Mouse (Mus musculus) heart, embryonic 16.5 days (tissue): ENCODE data around the gene Gpr89. TPM values are rescaled to one million over a fixed set of nuclear protein-coding genes. Genes with fewer than 3 reads are reported as not detected.

Experiments
- ATAC-seq: fragments of 200-750 bp; cut with Nextera tagmentation; replicated peaks from 2 replicates; pipeline ENCODE4 v1.8.0; 2017; ENCODE audit warnings: moderate number of reproducible peaks; ENCODE audit not compliant: insufficient read depth, low FRiP score; ENCODE audit errors: extremely low read depth
- H3K27ac ChIP-seq: fragments of 300-500 bp; sonication (generic); 2 replicates; pipeline ENCODE4 v1.5.1; 2014; ENCODE audit warnings: mild to moderate bottlenecking, low read length, control low read depth, moderate library complexity
- H3K27me3 ChIP-seq: fragments of 300-500 bp; sonication (generic); 2 replicates; pipeline ENCODE4 v1.6.1; 2014; ENCODE audit warnings: low read length, mixed read lengths; ENCODE audit not compliant: control insufficient read depth, insufficient read depth
- H3K36me3 ChIP-seq: fragments of 300-500 bp; sonication (generic); 2 replicates; pipeline ENCODE4 v1.6.1; 2014; ENCODE audit not compliant: control insufficient read depth, insufficient read depth
- H3K4me1 ChIP-seq: fragments of 300-500 bp; sonication (generic); 2 replicates; pipeline ENCODE4 v1.6.1; 2014; ENCODE audit warnings: low read length, mixed read lengths; ENCODE audit not compliant: control insufficient read depth, insufficient read depth
- H3K4me2 ChIP-seq: fragments of 300-500 bp; sonication (generic); 2 replicates; pipeline ENCODE4 v1.6.1; 2014; ENCODE audit warnings: low read depth, mild to moderate bottlenecking, control low read depth, low read length
- H3K4me3 ChIP-seq: fragments of 300-500 bp; sonication (generic); 2 replicates; pipeline ENCODE4 v1.5.1; 2014; ENCODE audit warnings: mild to moderate bottlenecking, control low read depth, low read length
- H3K9ac ChIP-seq: fragments of 300-500 bp; sonication (generic); 2 replicates; pipeline ENCODE4 v1.6.1; 2014; ENCODE audit warnings: low read length, control low read depth
- H3K9me3 ChIP-seq: fragments of 300-500 bp; sonication (generic); replicated peaks from 2 replicates; pipeline ENCODE4 v1.6.1; 2016; ENCODE audit warnings: low read length; ENCODE audit not compliant: control insufficient read depth
- WGBS: fragments of 180-500 bp; shearing (Covaris S2); extraction: QIAGEN DNeasy Blood & Tissue Kit; methylation state at CpG from one replicate; pipeline ENCODE4 v1.1.7; 2014; 5-methylcytosine and 5-hydroxymethylcytosine counted together
- polyA plus RNA-seq: library from polyadenylated mRNA; unstranded; fragments of >200 nt; fragmentation: Nextera tagmentation; extraction: Ambion mirVana; gene quantifications from 2 replicates; pipeline ENCODE4 v1.2.1, GENCODE M21; 2015

The Gpr89 gene
- 26.1 and 28.4 TPM in 2 replicates for polyA plus RNA-seq

GRCm38 (mm10) chr3:96904851-96905541 is at the start of gene Gpr89:
TSS of gene Gpr89 (minus strand) at chr3:96905346.
- Histone ChIP-seq H3K9me3 (no peaks in the 10 kb centered on the region), H3K27ac (no peak within 1 kb of the TSS), H3K4me3 (peak within 1 kb of the TSS; percentile 92), H3K4me1 (peaks cover 9% of the 10 kb centered on the region), H3K9ac (peak within 1 kb of the TSS; percentile 90), H3K27me3 (peaks cover 5% of the 10 kb centered on the region), H3K4me2 (peak within 1 kb of the TSS; percentile 81), H3K36me3 (no peaks in the 10 kb centered on the region)
- WGBS: under 1% methylated on average over 40 of the region's 40 CpGs
- peak; percentile 94 for ATAC-seq

GRCm38 (mm10) chr3:96953489-96954233 is 48.5 kb upstream of the Gpr89 start:
- 27% methylated on average over 14 of the region's 14 CpGs for WGBS
- peak overlapping the region; percentile 51 for H3K4me2 ChIP-seq
- peak overlapping the region; percentile 62 for H3K27ac ChIP-seq
- H3K9me3 ChIP-seq: no peaks in the 10 kb centered on the region
- H3K4me1 ChIP-seq: peaks cover 16% of the 10 kb centered on the region
- peak overlapping the region; percentile 13 for H3K4me3 ChIP-seq
- ATAC-seq: peak; percentile 85
- H3K9ac ChIP-seq: peak overlapping the region; percentile 35; the same call in 1 of the 2 replicates
- no peaks in the 10 kb centered on the region for H3K36me3 ChIP-seq
- H3K27me3 ChIP-seq: no peaks in the 10 kb centered on the region

DNA sequence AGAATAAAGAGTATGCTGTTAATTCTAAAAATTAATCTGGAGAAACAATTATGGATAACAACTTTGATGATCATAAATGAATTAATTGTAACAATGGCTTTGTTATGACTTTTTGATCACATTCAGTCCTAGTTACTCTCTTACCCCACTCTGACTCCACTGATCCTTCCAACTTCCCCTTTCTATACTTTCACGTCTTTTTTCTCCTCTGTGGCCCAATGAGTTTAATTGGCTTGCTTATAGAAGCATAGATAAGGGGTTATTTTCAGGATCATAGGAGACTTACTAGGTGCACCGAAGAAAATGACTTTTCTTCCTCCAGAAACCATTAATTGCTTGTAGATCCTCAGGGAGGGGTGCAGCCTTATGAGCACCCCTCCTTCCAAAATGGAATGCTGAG is 37.6 kb upstream of the Gpr89 start:
- H3K36me3 ChIP-seq: no peaks in the 10 kb centered on the region
- 88% methylated on average over 2 of the region's 2 CpGs for WGBS
- H3K27me3 ChIP-seq: no peaks in the 10 kb centered on the region
- no peak overlapping the region for H3K27ac ChIP-seq
- 0 out of 2 replicates have a peak, but pooled peaks cover 5% of the 10 kb centered on the region for H3K9me3 ChIP-seq
- H3K4me3 ChIP-seq: no peak overlapping the region
- no peak for ATAC-seq
- H3K4me1 ChIP-seq: 0 out of 2 replicates have a peak, but pooled peaks cover 2% of the 10 kb centered on the region
- H3K9ac ChIP-seq: no peak overlapping the region
- H3K4me2 ChIP-seq: no peak overlapping the region

- Histone ChIP-seq H3K9ac (no peak overlapping the region), H3K4me2 (peak overlapping the region; percentile 34; the same call in 1 of the 2 replicates), H3K36me3 (no peaks in the 10 kb centered on the region), H3K4me3 (no peak overlapping the region), H3K9me3 (0 out of 2 replicates have a peak, but pooled peaks cover 5% of the 10 kb centered on the region), H3K27me3 (no peaks in the 10 kb centered on the region), H3K4me1 (0 out of 2 replicates have a peak, but pooled peaks cover 2% of the 10 kb centered on the region), H3K27ac (no peak overlapping the region)
- peak; percentile 80; the same call in 1 of the 2 replicates for ATAC-seq
- WGBS: 9% methylated on average over 11 of the region's 11 CpGs
Measured at GRCm38 (mm10) chr3:96938738-96939137, 33.6 kb upstream of the Gpr89 start.

DNA sequence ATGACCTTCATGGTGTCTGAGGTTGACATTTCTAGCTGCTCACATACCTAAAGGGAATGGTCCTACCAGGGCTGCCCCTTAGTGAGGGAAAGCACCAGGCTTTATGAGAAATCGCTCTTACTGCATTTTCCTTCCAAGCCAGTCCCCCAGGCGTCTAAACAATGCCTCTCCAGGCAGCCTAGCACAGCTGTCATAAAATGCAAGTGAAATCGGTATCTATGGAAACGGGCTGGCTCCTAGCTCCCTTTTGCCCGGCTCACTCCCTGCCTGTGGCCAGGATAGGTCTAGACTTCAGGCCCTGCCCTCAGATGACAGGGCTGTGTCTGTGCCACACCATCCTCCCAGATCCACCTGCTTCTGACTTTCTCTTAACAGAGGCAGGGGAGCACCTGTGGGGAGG is 32.5 kb upstream of the Gpr89 start:
- no peak for ATAC-seq
- Histone ChIP-seq H3K4me1 (0 out of 2 replicates have a peak, but pooled peaks cover 2% of the 10 kb centered on the region), H3K4me2 (no peak overlapping the region), H3K9ac (no peak overlapping the region), H3K36me3 (no peaks in the 10 kb centered on the region), H3K27me3 (no peaks in the 10 kb centered on the region), H3K9me3 (no peaks in the 10 kb centered on the region), H3K27ac (no peak overlapping the region), H3K4me3 (no peak overlapping the region)
- 52% methylated on average over 5 of the region's 5 CpGs for WGBS

DNA sequence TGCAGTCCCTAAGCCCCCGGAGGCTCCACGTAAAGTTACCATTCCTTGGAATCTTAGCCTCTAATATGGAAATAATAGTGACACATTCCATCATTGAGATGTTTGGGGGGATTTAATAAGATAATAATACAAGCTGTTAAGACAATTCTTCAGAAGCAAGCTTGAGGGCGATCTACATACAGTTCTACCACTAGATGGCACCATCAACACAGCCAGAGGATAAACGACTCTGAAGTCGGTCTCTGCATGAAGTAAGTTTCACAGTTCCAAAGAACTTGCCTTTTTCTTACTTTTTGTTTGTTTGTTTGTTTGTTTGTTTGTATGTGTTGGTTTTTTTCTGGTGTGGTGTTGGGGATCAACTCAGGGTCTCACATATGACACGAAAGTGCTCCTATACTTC is 31.1 kb upstream of the Gpr89 start:
- no peak overlapping the region for H3K9ac ChIP-seq
- no peak for ATAC-seq
- no peak overlapping the region for H3K4me3 ChIP-seq

GRCm38 (mm10) chr3:96931261-96931681 is 26.1 kb upstream of the Gpr89 start:
- no peak overlapping the region for H3K4me3 ChIP-seq
- no peak overlapping the region; the same call in 1 of the 2 replicates for H3K27ac ChIP-seq
- ATAC-seq: 0 out of 2 replicates have a peak, but pooled peaks have one; percentile 41
- peak overlapping the region; percentile 42 for H3K4me2 ChIP-seq
- 19% methylated on average over 5 of the region's 5 CpGs for WGBS
- H3K4me1 ChIP-seq: peaks cover 8% of the 10 kb centered on the region; the same call in 1 of the 2 replicates
- peak overlapping the region; percentile 35; the same call in 1 of the 2 replicates for H3K9ac ChIP-seq
- no peaks in the 10 kb centered on the region for H3K36me3 ChIP-seq
- H3K9me3 ChIP-seq: no peaks in the 10 kb centered on the region
- H3K27me3 ChIP-seq: no peaks in the 10 kb centered on the region

More for the DNA sequence above, 31.1 kb upstream of the Gpr89 start:
- 6% methylated on average over 6 of the region's 6 CpGs for WGBS
- H3K9me3 ChIP-seq: no peaks in the 10 kb centered on the region
- H3K4me2 ChIP-seq: no peak overlapping the region
- no peaks in the 10 kb centered on the region for H3K27me3 ChIP-seq
- peaks cover 4% of the 10 kb centered on the region; the same call in 1 of the 2 replicates for H3K4me1 ChIP-seq
- H3K27ac ChIP-seq: no peak overlapping the region
- no peaks in the 10 kb centered on the region for H3K36me3 ChIP-seq

DNA sequence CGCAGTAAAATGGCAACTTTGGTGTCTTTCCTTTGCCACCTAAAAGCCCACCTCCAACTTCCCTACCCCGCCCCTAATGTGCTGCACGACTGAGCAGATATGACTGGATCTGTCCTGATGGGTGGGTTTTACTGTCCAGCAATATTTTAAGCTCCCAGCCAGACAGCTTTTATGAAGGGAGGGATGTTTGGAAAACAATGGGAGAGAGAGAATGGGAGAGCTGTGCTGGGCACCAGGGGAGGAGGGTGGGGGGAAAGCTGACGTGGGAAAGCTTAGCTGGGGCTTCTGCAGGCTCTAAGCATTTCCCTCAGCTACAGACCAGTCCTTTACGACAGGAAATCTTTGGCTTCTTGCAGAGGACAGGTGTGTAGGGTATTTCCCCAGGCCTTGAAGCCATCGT is 20.8 kb upstream of the Gpr89 start, which contains the start of gene Gja8:
Gene Gja8 (minus strand): TSS at position 101 of the 400 bp plus-strand sequence.
- H3K27ac ChIP-seq: no peak within 1 kb of the TSS
- 58% methylated on average over 6 of the region's 6 CpGs for WGBS

More for the DNA sequence above, 20.8 kb upstream of the Gpr89 start, which contains the start of gene Gja8:
- H3K4me3 ChIP-seq: no peak within 1 kb of the TSS
- H3K36me3 ChIP-seq: no peaks in the 10 kb centered on the region
- H3K27me3 ChIP-seq: no peaks in the 10 kb centered on the region
- no peak within 1 kb of the TSS for H3K4me2 ChIP-seq
- no peak within 1 kb of the TSS for H3K9ac ChIP-seq
- H3K9me3 ChIP-seq: no peaks in the 10 kb centered on the region
- peaks cover 3% of the 10 kb centered on the region; the same call in 1 of the 2 replicates for H3K4me1 ChIP-seq
- no peak for ATAC-seq
